Mouse (Mus musculus) small intestine, adult 2 months (tissue): Measurements from ENCODE around the gene Olfr1442.

Source experiments
- CTCF ChIP-seq: fragments of 200-500 bp; IDR thresholded peaks from 2 replicates; pipeline ENCODE4 v1.5.1; 2012; ENCODE audit warnings: low read depth, mild to moderate bottlenecking, control low read depth, inconsistent platforms, low read length, moderate library complexity, mixed read lengths; ENCODE audit not compliant: insufficient replicate concordance, insufficient read length; ENCODE audit errors: extremely low read depth
- POLR2A ChIP-seq: fragments of 200-500 bp; IDR thresholded peaks from 2 replicates; pipeline ENCODE4 v1.6.1; 2012; ENCODE audit warnings: low read depth, mild to moderate bottlenecking, control low read depth, inconsistent platforms, low read length, moderate library complexity

DNA sequence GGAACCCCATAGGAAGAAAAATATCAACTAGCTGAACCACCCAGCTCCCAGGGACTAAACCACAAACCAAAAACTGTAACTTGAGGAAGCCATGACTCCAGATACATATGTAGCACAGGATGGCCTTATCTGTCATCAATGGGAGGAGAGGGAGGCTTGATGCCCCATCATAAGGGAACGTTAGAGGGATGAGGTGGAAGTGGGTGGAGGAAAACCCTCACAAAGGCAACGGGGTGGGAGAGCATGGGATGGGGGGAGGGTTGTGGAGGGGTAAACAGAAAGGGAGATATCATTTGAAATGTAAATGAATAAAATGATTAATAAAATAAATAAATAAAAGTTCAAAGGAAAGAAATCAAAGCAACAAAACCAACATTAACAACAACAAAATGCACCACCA is 50.2 kb downstream of the Olfr1442 start:
- TF ChIP-seq CTCF (no peak), POLR2A (no peak)
